16 mouse cellular contexts compared by ENCODE assay signal in the genomic region with DNA sequence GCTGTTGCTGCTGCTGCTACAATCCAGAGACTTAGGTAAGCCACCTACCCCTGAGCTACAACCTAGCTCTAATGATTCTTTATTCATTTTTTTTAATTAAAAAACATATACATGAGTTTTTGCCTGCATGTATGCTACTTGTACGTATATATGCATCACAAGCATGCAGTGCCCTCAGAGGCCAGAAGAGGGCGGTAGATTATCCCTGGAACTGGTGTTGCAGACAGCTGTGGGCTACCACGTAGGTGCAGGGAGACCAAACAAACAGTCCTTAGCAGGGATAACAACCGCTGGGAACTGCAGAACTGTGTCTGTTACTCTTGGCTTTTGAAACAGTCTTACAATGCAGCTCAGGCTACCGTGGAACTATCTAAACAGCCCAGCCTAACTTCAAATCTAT. TPM values are rescaled to one million over a fixed set of nuclear protein-coding genes. Genes with fewer than 3 reads are reported as not detected.
A peak's percentile ranks its signal among the peaks of the same experiment; 100 is the strongest.
DNase-seq lines count a peak whose midpoint lies in the region; ATAC-seq and TF ChIP-seq lines count a peak whose summit lies in the region.
"Had no signal": no experiment of that assay in that cellular context is flagged by ENCODE, and none has a peak within 500 bp of the region (broad histone marks: within the 10 kb centered on the region; RNA-seq: fewer than 3 reads in every experiment).

No protein-coding gene starts in this region.

- H3K36me3 ChIP-seq in kidney, postnatal 0 days (ENCODE audit: insufficient read depth, low read length), result no peaks in the 10 kb centered on the region
- no peaks in the 10 kb centered on the region for H3K36me3 ChIP-seq in kidney, adult 2 months (ENCODE audit: control insufficient read depth, insufficient read depth, low read length)
- H3K36me3 ChIP-seq: limb, embryonic 10.5 days; lung, embryonic 15.5 days; midbrain, embryonic 10.5 days had no signal

- no peak overlapping the region for H3K27ac ChIP-seq in kidney, postnatal 0 days
- no peak overlapping the region for H3K27ac ChIP-seq in kidney, adult 2 months (ENCODE audit: insufficient read depth, low read depth, low read length)
- H3K27ac ChIP-seq: limb, embryonic 10.5 days; lung, embryonic 15.5 days; midbrain, embryonic 10.5 days had no signal

- no peak overlapping the region for H3K4me3 ChIP-seq in kidney, postnatal 0 days (replicated peaks; ENCODE audit: low read depth, low read length)
- H3K4me3 ChIP-seq in kidney, adult 2 months (ENCODE audit: insufficient read depth, low read depth, low read length), result no peak overlapping the region
- H3K4me3 ChIP-seq: limb, embryonic 10.5 days; lung, embryonic 15.5 days; midbrain, embryonic 10.5 days had no signal

- DNase-seq in kidney, postnatal 0 days (ENCODE audit: low spot score), result no peak
- DNase-seq in kidney, adult 2 months, result no peak
- DNase-seq in thymus, postnatal 0 days (ENCODE audit: low spot score), result peak; percentile 29
- no peak for DNase-seq in thymus, adult 18-20 months
- no peak for DNase-seq in brain, embryonic 14.5 days (ENCODE audit: low read depth)
- peak; percentile 61 for DNase-seq in thymus, postnatal 4 days
- DNase-seq in layer of hippocampus, adult 18-20 months (ENCODE audit: low spot score in 2 of 2), result no peak
- no peak for DNase-seq in urinary bladder, adult 18-20 months (ENCODE audit: low spot score in 2 of 2)
- DNase-seq: cerebellum, adult 8-10 months; heart, postnatal 4 days; kidney, adult 8-10 months; right cerebral cortex, adult 18-20 months had no signal

- no peak overlapping the region for H3K9ac ChIP-seq in kidney, postnatal 0 days (ENCODE audit: low read depth, low read length)
- H3K9ac ChIP-seq: lung, embryonic 15.5 days had no signal

- peak; percentile 41; the same call in 1 of the 2 replicates for TF ChIP-seq CTCF in kidney, postnatal 0 days (IDR thresholded peaks at IDR 0.05; ENCODE audit: low read depth)
- TF ChIP-seq CTCF in kidney, adult 2 months (conservative IDR thresholded peaks at IDR 0.05; ENCODE audit: insufficient read depth, insufficient read length, low read depth, low read length), result no peak
- peak; percentile 49; the same call in 1 of the 2 replicates for TF ChIP-seq CTCF in brain, embryonic 14.5 days (IDR thresholded peaks at IDR 0.05; ENCODE audit: borderline replicate concordance, extremely low read depth, insufficient read depth, insufficient read length)

- ATAC-seq in kidney, postnatal 0 days (replicated peaks; ENCODE audit: low FRiP score, low read depth), result no peak
- ATAC-seq: activated CD4-positive, CD25-positive, alpha-beta regulatory T cell, adult 4 months had no signal

- TF ChIP-seq POLR2A in kidney, adult 2 months (IDR thresholded peaks at IDR 0.05; ENCODE audit: low read depth, low read length), result no peak
- TF ChIP-seq POLR2A in brain, embryonic 14.5 days (IDR thresholded peaks at IDR 0.05; ENCODE audit: borderline replicate concordance, extremely low read depth, insufficient read depth, insufficient read length, poor library complexity, severe bottlenecking), result no peak

- no peaks in the 10 kb centered on the region for H3K9me3 ChIP-seq in kidney, postnatal 0 days (replicated peaks; ENCODE audit: low read length)
- H3K9me3 ChIP-seq: limb, embryonic 10.5 days; lung, embryonic 15.5 days had no signal

- no peak overlapping the region for H3K4me2 ChIP-seq in kidney, postnatal 0 days (ENCODE audit: low read length)
- H3K4me2 ChIP-seq: lung, embryonic 15.5 days had no signal

- no peaks in the 10 kb centered on the region for H3K27me3 ChIP-seq in kidney, postnatal 0 days (ENCODE audit: insufficient read depth, low read length)
- no peaks in the 10 kb centered on the region for H3K27me3 ChIP-seq in kidney, adult 2 months (replicated peaks; ENCODE audit: control insufficient read depth, insufficient read depth, low read length)
- H3K27me3 ChIP-seq: lung, embryonic 15.5 days had no signal

- H3K4me1 ChIP-seq in kidney, postnatal 0 days (replicated peaks; ENCODE audit: insufficient read depth, low read length), result no peaks in the 10 kb centered on the region
- no peaks in the 10 kb centered on the region for H3K4me1 ChIP-seq in kidney, adult 2 months (ENCODE audit: control insufficient read depth, insufficient read depth, low read length)

- 86% methylated on average over 5 of the region's 5 CpGs for WGBS in kidney, postnatal 0 days
- 88% methylated on average over 5 of the region's 5 CpGs for WGBS in kidney, adult 2 months

RNA-seq across cellular contexts. Expression of a gene that starts 8.3 kb away (rescaled TPM):
- polyA plus RNA-seq in kidney, postnatal 0 days (2015; fragmentation: Nextera tagmentation; extraction: Ambion mirVana), result 0.14 and 0.23 TPM in 2 replicates
- not detected in 2 replicates for polyA plus RNA-seq in kidney, adult 2 months (2012; rRNA removed)
- polyA plus RNA-seq in thymus, postnatal 0 days (2015; fragmentation: Nextera tagmentation; extraction: Ambion mirVana), result 0.44 and 0.91 TPM in 2 replicates
- polyA plus RNA-seq in brain, embryonic 14.5 days (2012; rRNA removed), result 1.4 TPM in 2 replicates
- total RNA-seq in layer of hippocampus, adult 18-20 months (2021), result not detected
- polyA plus RNA-seq: activated CD4-positive, CD25-positive, alpha-beta regulatory T cell, adult 4 months had no signal

RNA-seq across cellular contexts. Expression of a gene that starts 36.2 kb away (rescaled TPM):
- 0.24 and 0.31 TPM in 2 replicates for polyA plus RNA-seq in kidney, postnatal 0 days (2015; fragmentation: Nextera tagmentation; extraction: Ambion mirVana)
- 0.61 and 0.88 TPM in 2 replicates for polyA plus RNA-seq in kidney, adult 2 months (2012; rRNA removed)
- polyA plus RNA-seq in thymus, postnatal 0 days (2015; fragmentation: Nextera tagmentation; extraction: Ambion mirVana), result 1.3 and 2.0 TPM in 2 replicates
- 2.0 and 3.5 TPM in 2 replicates for polyA plus RNA-seq in brain, embryonic 14.5 days (2012; rRNA removed)
- 1 to 10 TPM; 3.2 to 3.6 TPM for total RNA-seq in layer of hippocampus, adult 18-20 months (2021)

Comparison
In these comparisons a context has a peak if more than half of its experiments do, and no peak if none do; other contexts are left out.
1. DNase-seq: peak in thymus, postnatal 0 days (single experiment) and thymus, postnatal 4 days (single experiment); none in kidney, postnatal 0 days (single experiment), kidney, adult 2 months (single experiment), thymus, adult 18-20 months (0 of 2), brain, embryonic 14.5 days (single experiment), layer of hippocampus, adult 18-20 months (0 of 2) and urinary bladder, adult 18-20 months (0 of 2).